Mouse (Mus musculus) heart, postnatal 0 days (tissue): ENCODE data around the gene Defb33. TPM values are rescaled to one million over a fixed set of nuclear protein-coding genes. Genes with fewer than 3 reads are reported as not detected.

Experiments
- ATAC-seq: fragments of 200-750 bp; cut with Nextera tagmentation; 2 replicates; pipeline ENCODE4 v1.8.0; 2017; ENCODE audit warnings: low read depth, moderate number of reproducible peaks, moderate library complexity; ENCODE audit not compliant: insufficient read depth
- DNase-seq: peaks from one replicate; pipeline ENCODE4 v3.0.0-alpha.2; 2016; ENCODE audit warnings: low spot score
- H3K27ac ChIP-seq: fragments of 300-500 bp; sonication (generic); 2 replicates; pipeline ENCODE4 v1.5.1; 2014; ENCODE audit warnings: low read depth, mild to moderate bottlenecking
- H3K27me3 ChIP-seq: fragments of 300-500 bp; sonication (generic); 2 replicates; pipeline ENCODE4 v1.6.1; 2014; ENCODE audit warnings: low read length, mixed read lengths; ENCODE audit not compliant: control insufficient read depth, insufficient read depth
- H3K36me3 ChIP-seq: fragments of 300-500 bp; sonication (generic); replicated peaks from 2 replicates; pipeline ENCODE4 v1.6.1; 2014; ENCODE audit warnings: low read length, mixed read lengths; ENCODE audit not compliant: control insufficient read depth, insufficient read depth
- H3K4me1 ChIP-seq: fragments of 300-500 bp; sonication (generic); 2 replicates; pipeline ENCODE4 v1.6.1; 2014; ENCODE audit warnings: antibody characterized with exemption; ENCODE audit not compliant: control insufficient read depth, insufficient read depth
- H3K4me2 ChIP-seq: fragments of 300-500 bp; sonication (generic); 2 replicates; pipeline ENCODE4 v1.6.1; 2014; ENCODE audit warnings: low read depth, mild to moderate bottlenecking, low read length, moderate library complexity
- H3K4me3 ChIP-seq: fragments of 300-500 bp; sonication (generic); 2 replicates; pipeline ENCODE4 v1.5.1; 2014; ENCODE audit warnings: low read depth, low read length
- H3K9ac ChIP-seq: fragments of 300-500 bp; sonication (generic); replicated peaks from 2 replicates; pipeline ENCODE4 v1.6.1; 2014; ENCODE audit warnings: low read depth, low read length, mixed read lengths
- H3K9me3 ChIP-seq: fragments of 300-500 bp; sonication (generic); replicated peaks from 2 replicates; pipeline ENCODE4 v1.6.1; 2016; ENCODE audit warnings: low read length; ENCODE audit not compliant: control insufficient read depth
- CTCF ChIP-seq: IDR thresholded peaks from 2 replicates; pipeline ENCODE4 v1.5.1; 2016; ENCODE audit warnings: antibody characterized with exemption, control low read depth, low read depth
- EP300 ChIP-seq: IDR thresholded peaks from 2 replicates; pipeline ENCODE4 v1.6.1; 2016; ENCODE audit warnings: antibody characterized with exemption, low read depth
- WGBS: fragments of 180-500 bp; shearing (Covaris S2); extraction: QIAGEN DNeasy Blood & Tissue Kit; methylation state at CpG from one replicate; pipeline ENCODE4 v1.1.7; 2014; 5-methylcytosine and 5-hydroxymethylcytosine counted together
- polyA plus RNA-seq: library from polyadenylated mRNA; unstranded; fragments of >200 nt; fragmentation: Nextera tagmentation; extraction: Ambion mirVana; gene quantifications from 2 replicates; pipeline ENCODE4 v1.2.1, GENCODE M21; 2015
- total RNA-seq: library from RNA; depleted of rRNA; stranded (reverse); fragments of >200 nt; gene quantifications from 2 replicates; pipeline ENCODE4 v1.2.3, GENCODE M21; 2014; ENCODE audit warnings: low replicate concordance; rRNA removed

The Defb33 gene
- not detected in 2 replicates for total RNA-seq
- not detected in 2 replicates for polyA plus RNA-seq

- H3K9ac ChIP-seq = no peak within 1 kb of the TSS
- no peaks in the 10 kb centered on the region for H3K27me3 ChIP-seq
- H3K4me3 ChIP-seq = no peak within 1 kb of the TSS
- no peaks in the 10 kb centered on the region for H3K4me1 ChIP-seq
- 52% methylated on average over 2 of the region's 2 CpGs for WGBS
- TF ChIP-seq CTCF = no peak
- TF ChIP-seq EP300 = no peak
- ATAC-seq (no peak), DNase-seq (no peak)
- no peaks in the 10 kb centered on the region for H3K36me3 ChIP-seq
- no peak within 1 kb of the TSS for H3K4me2 ChIP-seq
- no peak within 1 kb of the TSS for H3K27ac ChIP-seq
- peaks cover 8% of the 10 kb centered on the region; the same call in 1 of the 2 replicates for H3K9me3 ChIP-seq
Observed at GRCm38 (mm10) chr8:20892369-20892768, at the start of gene Defb33. Gene Defb33, plus strand, starts transcription at chr8:20892669.

- Histone ChIP-seq H3K27me3 (no peaks in the 10 kb centered on the region), H3K4me3 (no peak overlapping the region), H3K9ac (no peak overlapping the region), H3K9me3 (peaks cover 11% of the 10 kb centered on the region; the same call in 1 of the 2 replicates), H3K36me3 (no peaks in the 10 kb centered on the region), H3K27ac (no peak overlapping the region), H3K4me2 (no peak overlapping the region), H3K4me1 (no peaks in the 10 kb centered on the region)
- 30% methylated on average over 6 of the region's 6 CpGs for WGBS
- ATAC-seq = no peak
- TF ChIP-seq CTCF (no peak), EP300 (no peak)
- DNase-seq = no peak
Observed at GRCm38 (mm10) chr8:20874608-20875007, 17.9 kb upstream of the Defb33 start.

- Histone ChIP-seq H3K36me3 (no peaks in the 10 kb centered on the region), H3K9me3 (0 out of 2 replicates have a peak, but pooled peaks cover 7% of the 10 kb centered on the region), H3K4me3 (no peak within 1 kb of the TSS), H3K4me1 (no peaks in the 10 kb centered on the region), H3K9ac (no peak within 1 kb of the TSS), H3K27ac (no peak within 1 kb of the TSS), H3K27me3 (no peaks in the 10 kb centered on the region), H3K4me2 (no peak within 1 kb of the TSS)
- TF ChIP-seq CTCF (no peak), EP300 (no peak)
- DNase-seq (no peak), ATAC-seq (no peak)
- 31% methylated on average over 2 of the region's 2 CpGs for WGBS
Observed at GRCm38 (mm10) chr8:20902527-20902926, 10.1 kb downstream of the Defb33 start, which contains the start of gene Gm15056. Gene Gm15056, minus strand, starts transcription at chr8:20902627.

- H3K4me1 ChIP-seq = no peaks in the 10 kb centered on the region
- H3K27me3 ChIP-seq = no peaks in the 10 kb centered on the region
- H3K4me2 ChIP-seq = no peak overlapping the region
- 70% methylated on average over 2 of the region's 2 CpGs for WGBS
- no peak overlapping the region for H3K4me3 ChIP-seq
- H3K27ac ChIP-seq = no peak overlapping the region
- TF ChIP-seq CTCF (no peak), EP300 (no peak)
- H3K36me3 ChIP-seq = no peaks in the 10 kb centered on the region
- no peak overlapping the region for H3K9ac ChIP-seq
- no peak for ATAC-seq
- 0 out of 2 replicates have a peak, but pooled peaks cover 3% of the 10 kb centered on the region for H3K9me3 ChIP-seq
- DNase-seq = no peak
Observed at GRCm38 (mm10) chr8:20907119-20907518, 14.7 kb downstream of the Defb33 start.

GRCm38 (mm10) chr8:20908256-20908655 lies 15.8 kb downstream of the Defb33 start:
- Histone ChIP-seq H3K4me1 (no peaks in the 10 kb centered on the region), H3K27ac (no peak overlapping the region), H3K9me3 (0 out of 2 replicates have a peak, but pooled peaks cover 3% of the 10 kb centered on the region), H3K4me2 (no peak overlapping the region), H3K27me3 (no peaks in the 10 kb centered on the region), H3K4me3 (no peak overlapping the region), H3K9ac (no peak overlapping the region), H3K36me3 (no peaks in the 10 kb centered on the region)
- DNase-seq (no peak), ATAC-seq (no peak)
- 41% methylated on average over 2 of the region's 2 CpGs for WGBS
- TF ChIP-seq EP300 = no peak
- no peak for TF ChIP-seq CTCF

- ATAC-seq = no peak
- no peak for DNase-seq
- H3K36me3 ChIP-seq = no peaks in the 10 kb centered on the region
- H3K4me1 ChIP-seq = no peaks in the 10 kb centered on the region
- no peak overlapping the region for H3K9ac ChIP-seq
- TF ChIP-seq EP300 = no peak
- no peak for TF ChIP-seq CTCF
- WGBS = 68% methylated on average over 1 of the region's 1 CpGs
- no peak overlapping the region for H3K4me3 ChIP-seq
- no peak overlapping the region for H3K27ac ChIP-seq
- 0 out of 2 replicates have a peak, but pooled peaks cover 3% of the 10 kb centered on the region for H3K9me3 ChIP-seq
- no peaks in the 10 kb centered on the region for H3K27me3 ChIP-seq
- H3K4me2 ChIP-seq = no peak overlapping the region
Observed at GRCm38 (mm10) chr8:20912288-20912687, 19.8 kb downstream of the Defb33 start.
